Mouse (Mus musculus): ENCODE results near the gene Cep131. TPM values are rescaled to one million over a fixed set of nuclear protein-coding genes. Genes with fewer than 3 reads are reported as not detected.

Gene Cep131
- total and polyA plus RNA-seq, 3 experiments = 7.9 to 26.2 (median 10.4) TPM

DNA sequence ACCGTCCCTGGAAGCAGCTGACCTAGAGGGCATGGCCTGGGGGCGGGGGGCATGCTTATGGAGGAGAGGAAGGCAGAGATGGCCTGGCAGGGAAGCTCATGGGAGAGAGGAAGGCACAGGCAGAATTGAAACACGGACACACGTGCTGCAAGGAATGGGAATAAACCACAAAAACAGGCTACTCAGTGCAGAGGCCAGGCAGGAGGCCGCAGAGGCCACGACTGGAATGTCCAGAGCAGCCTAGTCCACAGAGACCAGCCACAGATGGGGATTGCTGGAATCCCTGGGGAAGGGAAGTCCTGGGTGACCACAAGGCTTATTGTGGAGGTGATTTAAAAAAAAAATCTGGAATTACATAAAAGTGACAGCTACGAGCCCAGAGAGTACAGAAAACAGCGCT is 37.6 kb downstream of the Cep131 start:
- peaks cover 29% of the 10 kb centered on the region for H3K27me3 ChIP-seq (ENCODE audit: insufficient read depth, low read length)
- H3K9me3 ChIP-seq (replicated peaks) = no peaks in the 10 kb centered on the region
- TF ChIP-seq POLR2AphosphoS5 (IDR thresholded peaks at IDR 0.05; ENCODE audit: insufficient replicate concordance, low read depth, low read length) = no peak
- TF ChIP-seq TAL1 (conservative IDR thresholded peaks at IDR 0.05; ENCODE audit: low read depth, low read length) = no peak
- TF ChIP-seq GATA2 (IDR thresholded peaks at IDR 0.05; ENCODE audit: borderline replicate concordance, low read depth, low read length) = no peak
- no peak for TF ChIP-seq GATA1 (IDR thresholded peaks at IDR 0.05; ENCODE audit: borderline replicate concordance, low read length)
- TF ChIP-seq CTCF (IDR thresholded peaks at IDR 0.05; ENCODE audit: low read depth, low read length) = no peak
- no peaks in the 10 kb centered on the region for H3K36me3 ChIP-seq (replicated peaks)
- no peak overlapping the region for H3K4me3 ChIP-seq (ENCODE audit: low read depth, low read length)
- no peak for ATAC-seq (ENCODE audit: extremely low read depth, insufficient number of reproducible peaks, low FRiP score, poor library complexity, severe bottlenecking)
- no peak for DNase-seq (ENCODE audit: low spot score)
- no peaks in the 10 kb centered on the region; the same call in 1 of the 2 replicates for H3K4me1 ChIP-seq (ENCODE audit: insufficient read depth, low read depth, low read length)

DNA sequence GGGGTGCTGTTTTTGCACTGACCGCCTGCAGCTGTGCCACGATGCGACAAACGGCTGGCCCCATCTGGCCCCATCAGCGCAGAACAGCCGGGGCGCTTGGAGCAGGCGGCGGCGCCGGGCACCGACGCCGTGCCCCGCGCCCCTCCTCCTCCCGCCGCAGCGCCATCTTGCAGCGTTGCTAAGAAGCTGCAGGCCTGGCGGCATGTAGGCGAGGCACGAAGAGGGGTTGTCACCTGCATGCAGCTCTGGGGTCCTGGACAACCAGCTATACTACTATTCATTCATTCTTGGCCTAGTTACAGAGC is 38.4 kb downstream of the Cep131 start:
- Histone ChIP-seq H3K27me3 (ENCODE audit: insufficient read depth, low read length) (peaks cover 31% of the 10 kb centered on the region), H3K9me3 (replicated peaks) (no peaks in the 10 kb centered on the region), H3K36me3 (replicated peaks) (no peaks in the 10 kb centered on the region), H3K4me3 (ENCODE audit: low read depth, low read length) (no peak overlapping the region), H3K4me1 (ENCODE audit: insufficient read depth, low read depth, low read length) (no peaks in the 10 kb centered on the region; the same call in 1 of the 2 replicates)
- ATAC-seq (ENCODE audit: extremely low read depth, insufficient number of reproducible peaks, low FRiP score, poor library complexity, severe bottlenecking) (no peak), DNase-seq (ENCODE audit: low spot score) (no peak)
- TF ChIP-seq POLR2AphosphoS5 (IDR thresholded peaks at IDR 0.05; ENCODE audit: insufficient replicate concordance, low read depth, low read length) (no peak), GATA1 (IDR thresholded peaks at IDR 0.05; ENCODE audit: borderline replicate concordance, low read length) (no peak), TAL1 (conservative IDR thresholded peaks at IDR 0.05; ENCODE audit: low read depth, low read length) (no peak), CTCF (IDR thresholded peaks at IDR 0.05; ENCODE audit: low read depth, low read length) (no peak), GATA2 (IDR thresholded peaks at IDR 0.05; ENCODE audit: borderline replicate concordance, low read depth, low read length) (no peak)

DNA sequence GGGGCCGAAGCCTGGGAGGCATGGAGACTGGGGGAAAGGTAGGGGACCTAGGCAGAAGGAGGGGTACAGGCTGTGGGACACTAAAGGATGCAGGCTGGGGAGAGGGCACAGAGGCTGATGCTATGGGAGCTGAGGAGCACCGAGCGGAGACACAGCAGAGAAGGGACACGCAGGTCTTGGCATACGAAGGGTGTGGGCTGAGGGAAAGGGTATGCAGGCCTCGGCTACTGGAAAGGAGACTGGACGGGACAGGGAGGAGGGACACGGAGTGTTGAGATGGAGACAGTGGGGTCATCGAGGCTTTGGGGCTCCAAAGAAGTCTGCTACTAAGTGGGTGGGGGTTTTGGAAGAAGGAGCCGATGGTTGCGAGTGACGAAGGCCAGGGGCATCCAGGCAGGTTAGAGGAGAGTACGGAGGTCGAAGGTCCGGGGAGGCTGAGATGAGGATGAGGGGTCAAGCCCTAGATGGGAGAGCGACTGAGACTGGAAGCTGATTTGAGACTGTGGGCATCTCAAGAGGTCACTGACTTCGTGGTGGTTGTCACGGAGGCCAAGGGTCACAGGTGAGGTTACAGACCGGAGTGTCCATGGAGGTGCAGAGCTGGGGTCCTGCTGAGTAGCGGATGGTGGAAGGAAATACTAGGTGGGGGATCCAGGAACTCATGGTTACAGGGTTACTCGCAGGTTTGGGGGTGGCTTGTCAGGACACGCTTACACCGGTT is 38.9 kb downstream of the Cep131 start:
- TF ChIP-seq GATA2 (IDR thresholded peaks at IDR 0.05; ENCODE audit: borderline replicate concordance, low read depth, low read length) = no peak
- TF ChIP-seq TAL1 (conservative IDR thresholded peaks at IDR 0.05; ENCODE audit: low read depth, low read length) = no peak
- no peak for TF ChIP-seq CTCF (IDR thresholded peaks at IDR 0.05; ENCODE audit: low read depth, low read length)
- no peak for TF ChIP-seq POLR2AphosphoS5 (IDR thresholded peaks at IDR 0.05; ENCODE audit: insufficient replicate concordance, low read depth, low read length)
- TF ChIP-seq GATA1 (IDR thresholded peaks at IDR 0.05; ENCODE audit: borderline replicate concordance, low read length) = no peak
- DNase-seq (ENCODE audit: low spot score) = no peak
- no peak for ATAC-seq (ENCODE audit: extremely low read depth, insufficient number of reproducible peaks, low FRiP score, poor library complexity, severe bottlenecking)
- H3K36me3 ChIP-seq (replicated peaks) = no peaks in the 10 kb centered on the region
- no peaks in the 10 kb centered on the region for H3K9me3 ChIP-seq (replicated peaks)
- H3K4me3 ChIP-seq (ENCODE audit: low read depth, low read length) = no peak overlapping the region
- H3K27me3 ChIP-seq (ENCODE audit: insufficient read depth, low read length) = peaks cover 31% of the 10 kb centered on the region
- no peaks in the 10 kb centered on the region; the same call in 1 of the 2 replicates for H3K4me1 ChIP-seq (ENCODE audit: insufficient read depth, low read depth, low read length)

DNA sequence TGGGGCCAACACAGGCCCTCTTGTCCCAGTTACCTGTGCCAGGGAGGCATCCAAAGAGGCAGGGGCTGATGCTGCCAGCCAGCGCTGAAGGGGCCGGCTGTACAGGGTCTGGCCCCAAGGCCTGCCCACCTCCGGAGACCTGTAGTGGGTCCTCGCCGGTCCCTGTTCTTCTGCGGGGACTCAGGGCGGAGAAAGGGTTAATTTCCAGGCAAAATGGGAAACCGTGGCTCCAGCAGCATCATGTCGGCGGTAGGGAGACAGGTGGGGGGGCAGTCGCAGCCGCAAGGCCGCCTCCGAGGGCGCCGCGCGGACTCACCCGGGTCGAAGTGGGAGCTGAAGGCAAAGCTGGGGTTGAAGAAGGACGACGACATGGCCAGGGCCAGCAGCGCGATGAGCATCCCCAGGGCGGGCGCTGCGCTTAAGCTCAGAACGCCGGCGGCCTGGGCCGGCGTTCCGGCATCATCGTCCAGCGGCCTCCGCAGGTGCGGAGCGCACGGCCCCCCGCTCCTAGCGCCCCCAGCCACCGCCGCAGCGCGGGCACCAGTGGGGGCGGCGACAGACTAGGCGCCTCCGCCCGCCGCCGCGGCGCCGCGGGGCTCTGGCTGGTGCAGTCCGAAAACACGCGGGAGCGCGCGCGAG is 40.0 kb downstream of the Cep131 start, which contains the start of gene Aatk:
TSS of gene Aatk (minus strand) at position 615 of the 639 bp plus-strand sequence.
- DNase-seq (ENCODE audit: low spot score) (no peak), ATAC-seq (ENCODE audit: extremely low read depth, insufficient number of reproducible peaks, low FRiP score, poor library complexity, severe bottlenecking) (no peak)
- Histone ChIP-seq H3K9me3 (replicated peaks) (no peaks in the 10 kb centered on the region), H3K36me3 (replicated peaks) (no peaks in the 10 kb centered on the region), H3K27me3 (ENCODE audit: insufficient read depth, low read length) (peaks cover 34% of the 10 kb centered on the region), H3K4me1 (ENCODE audit: insufficient read depth, low read depth, low read length) (no peaks in the 10 kb centered on the region; the same call in 1 of the 2 replicates), H3K4me3 (ENCODE audit: low read depth, low read length) (no peak within 1 kb of the TSS)
- no peak for TF ChIP-seq TAL1 (conservative IDR thresholded peaks at IDR 0.05; ENCODE audit: low read depth, low read length)
- no peak for TF ChIP-seq POLR2AphosphoS5 (IDR thresholded peaks at IDR 0.05; ENCODE audit: insufficient replicate concordance, low read depth, low read length)
- TF ChIP-seq GATA1 (IDR thresholded peaks at IDR 0.05; ENCODE audit: borderline replicate concordance, low read length) = no peak
- no peak for TF ChIP-seq GATA2 (IDR thresholded peaks at IDR 0.05; ENCODE audit: borderline replicate concordance, low read depth, low read length)
- TF ChIP-seq CTCF (IDR thresholded peaks at IDR 0.05; ENCODE audit: low read depth, low read length) = no peak

DNA sequence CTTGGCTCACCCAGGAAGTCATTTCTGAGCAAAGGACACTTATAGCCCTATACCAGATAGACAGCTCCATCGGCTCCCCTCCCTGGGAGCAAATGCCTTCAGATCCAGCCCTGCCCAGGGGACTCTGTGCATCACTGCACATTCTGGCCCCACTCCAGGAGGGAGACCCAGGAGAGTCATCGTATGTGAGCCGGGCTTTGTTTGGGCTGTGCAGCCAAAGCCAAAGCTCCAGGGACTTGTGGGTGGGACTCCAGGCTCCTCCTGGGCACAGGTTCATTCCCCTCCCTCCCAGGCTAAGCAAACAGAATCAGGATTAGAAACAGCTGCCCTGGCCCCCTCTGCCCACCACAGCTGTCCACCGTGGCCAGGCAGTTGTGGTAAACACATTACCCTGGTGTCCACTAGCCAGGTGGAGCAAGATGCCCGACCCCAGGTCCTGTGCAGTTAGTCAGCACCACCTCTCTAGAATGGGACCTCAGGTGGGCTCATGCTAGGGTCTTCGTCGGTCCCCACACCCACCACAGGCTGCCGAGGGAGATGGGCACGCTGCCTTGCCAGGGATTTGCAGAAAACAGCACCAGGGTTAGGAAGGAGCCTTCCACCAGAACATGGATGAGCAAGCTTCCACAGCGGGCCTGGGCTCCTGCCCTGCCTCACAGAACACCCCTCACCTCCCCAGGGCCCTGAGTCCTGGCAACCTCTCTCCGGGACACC is 40.6 kb downstream of the Cep131 start:
- H3K4me1 ChIP-seq (ENCODE audit: insufficient read depth, low read depth, low read length) = no peaks in the 10 kb centered on the region; the same call in 1 of the 2 replicates
- H3K27me3 ChIP-seq (ENCODE audit: insufficient read depth, low read length) = peaks cover 33% of the 10 kb centered on the region
- H3K9me3 ChIP-seq (replicated peaks) = no peaks in the 10 kb centered on the region
- no peaks in the 10 kb centered on the region for H3K36me3 ChIP-seq (replicated peaks)
- TF ChIP-seq TAL1 (conservative IDR thresholded peaks at IDR 0.05; ENCODE audit: low read depth, low read length) (no peak), GATA1 (IDR thresholded peaks at IDR 0.05; ENCODE audit: borderline replicate concordance, low read length) (no peak), POLR2AphosphoS5 (IDR thresholded peaks at IDR 0.05; ENCODE audit: insufficient replicate concordance, low read depth, low read length) (no peak), GATA2 (IDR thresholded peaks at IDR 0.05; ENCODE audit: borderline replicate concordance, low read depth, low read length) (no peak), CTCF (IDR thresholded peaks at IDR 0.05; ENCODE audit: low read depth, low read length) (no peak)
- no peak overlapping the region for H3K4me3 ChIP-seq (ENCODE audit: low read depth, low read length)
- ATAC-seq (ENCODE audit: extremely low read depth, insufficient number of reproducible peaks, low FRiP score, poor library complexity, severe bottlenecking) = no peak
- no peak for DNase-seq (ENCODE audit: low spot score)

DNA sequence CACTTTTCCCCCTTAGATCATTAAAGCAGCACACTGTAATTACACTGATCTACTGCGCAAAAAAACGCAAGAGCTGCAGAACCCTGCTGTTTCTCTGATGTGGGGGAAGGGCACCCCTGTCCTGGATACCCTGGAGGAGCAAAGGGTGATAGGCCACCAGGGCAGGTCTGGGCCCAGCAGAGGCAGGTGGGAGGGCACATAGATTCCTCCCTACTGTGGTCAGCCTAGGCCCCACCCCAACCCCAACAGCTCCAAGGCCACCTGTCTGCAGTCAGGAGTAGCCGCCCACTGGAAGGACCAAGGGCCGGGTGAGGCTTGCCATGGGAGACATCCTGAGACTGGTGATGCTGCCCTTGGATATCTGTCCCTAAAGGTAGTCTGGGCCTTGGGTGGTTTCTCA is 41.3 kb downstream of the Cep131 start:
- no peak for TF ChIP-seq POLR2AphosphoS5 (IDR thresholded peaks at IDR 0.05; ENCODE audit: insufficient replicate concordance, low read depth, low read length)
- TF ChIP-seq GATA2 (IDR thresholded peaks at IDR 0.05; ENCODE audit: borderline replicate concordance, low read depth, low read length) = no peak
- no peak for TF ChIP-seq CTCF (IDR thresholded peaks at IDR 0.05; ENCODE audit: low read depth, low read length)
- no peak for TF ChIP-seq GATA1 (IDR thresholded peaks at IDR 0.05; ENCODE audit: borderline replicate concordance, low read length)
- no peak for TF ChIP-seq TAL1 (conservative IDR thresholded peaks at IDR 0.05; ENCODE audit: low read depth, low read length)

More for the DNA sequence above, 41.3 kb downstream of the Cep131 start:
- Histone ChIP-seq H3K4me1 (ENCODE audit: insufficient read depth, low read depth, low read length) (no peaks in the 10 kb centered on the region; the same call in 1 of the 2 replicates), H3K27me3 (ENCODE audit: insufficient read depth, low read length) (peaks cover 36% of the 10 kb centered on the region), H3K9me3 (replicated peaks) (no peaks in the 10 kb centered on the region), H3K36me3 (replicated peaks) (no peaks in the 10 kb centered on the region), H3K4me3 (ENCODE audit: low read depth, low read length) (no peak overlapping the region)
- ATAC-seq (ENCODE audit: extremely low read depth, insufficient number of reproducible peaks, low FRiP score, poor library complexity, severe bottlenecking) (no peak), DNase-seq (ENCODE audit: low spot score) (no peak)
